Mouse (Mus musculus) ES-E14 (cell line): ENCODE data around the gene Tmem97.

ENCODE experiments used
- HCFC1 ChIP-seq: IDR thresholded peaks from 2 replicates; pipeline ENCODE4 v1.6.1; 2012; ENCODE audit warnings: low read length, inconsistent platforms, borderline replicate concordance; ENCODE audit not compliant: insufficient read depth
- ZC3H11A ChIP-seq: IDR thresholded peaks from 2 replicates; pipeline ENCODE4 v1.6.1; 2012; ENCODE audit warnings: low read depth, mild to moderate bottlenecking, inconsistent platforms, low read length, borderline replicate concordance

GRCm38 (mm10) chr11:78569806-78570205 is 19.2 kb upstream of the Tmem97 start:
- TF ChIP-seq HCFC1 (no peak), ZC3H11A (no peak)
